Mouse (Mus musculus): Measurements from ENCODE around the gene Atg9b. TPM values are rescaled to one million over a fixed set of nuclear protein-coding genes. Genes with fewer than 3 reads are reported as not detected.
A peak's percentile ranks its signal among the peaks of the same experiment; 100 is the strongest.
"Not testable (repeated sequence)": the region's sequence is repeated elsewhere in the genome, so short reads cannot be mapped to it uniquely, and the experiment has no call there.

The Atg9b gene
- polyA plus RNA-seq, 1 experiment from 2014 or later = 0.64 TPM

GRCm38 (mm10) chr5:24401969-24402368 lies 10.0 kb upstream of the Atg9b start:
- Histone ChIP-seq H3K27me3 (no peaks in the 10 kb centered on the region), H3K4me3 (no peak overlapping the region), H3K36me3 (peaks cover 17% of the 10 kb centered on the region; the same call in 1 of the 2 replicates), H3K27ac (no peak overlapping the region), H3K9ac (no peak overlapping the region), H3K4me2 (no peak overlapping the region), H3K4me1 (no peaks in the 10 kb centered on the region), H3K9me3 (no peaks in the 10 kb centered on the region)
- 63% methylated on average over 9 of the region's 9 CpGs for WGBS
- ATAC-seq (ENCODE audit: borderline replicate concordance, extremely low read depth, low FRiP score, low TSS enrichment) = no peak

DNA sequence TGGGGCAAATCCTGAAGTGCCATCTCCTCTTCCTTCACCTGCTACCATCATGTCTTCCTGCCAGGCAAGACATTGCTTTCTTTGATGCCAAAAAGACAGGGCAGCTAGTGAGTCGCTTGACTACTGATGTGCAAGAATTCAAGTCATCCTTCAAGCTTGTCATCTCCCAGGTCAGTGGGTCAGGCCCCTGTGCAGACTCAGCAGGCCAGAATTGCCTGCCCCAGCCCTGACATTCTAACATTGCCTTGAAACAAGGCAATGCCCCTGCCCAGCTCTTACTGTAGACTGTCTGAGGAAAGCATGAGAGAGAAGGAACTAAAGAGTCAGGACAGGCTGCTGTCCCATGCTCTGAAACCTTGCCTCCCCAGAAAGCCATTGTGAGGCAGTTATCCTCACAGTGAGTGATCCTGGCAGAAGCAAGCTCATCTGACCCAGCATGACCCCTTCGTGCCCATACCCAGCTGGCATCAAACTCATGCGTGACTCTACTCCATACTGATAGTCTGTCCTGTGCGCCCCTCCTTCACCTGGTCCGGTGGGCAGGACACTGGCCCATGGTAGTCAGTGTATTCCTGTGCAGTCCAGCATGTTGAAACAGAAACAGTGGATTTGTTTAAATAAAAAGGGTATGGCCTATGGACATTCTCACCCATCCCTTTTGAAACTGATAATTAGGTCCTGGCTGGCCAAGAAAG lies 9.1 kb upstream of the Atg9b start:
- Histone ChIP-seq H3K4me2 (no peak overlapping the region), H3K9me3 (no peaks in the 10 kb centered on the region), H3K27me3 (no peaks in the 10 kb centered on the region), H3K36me3 (peaks cover 17% of the 10 kb centered on the region; the same call in 1 of the 2 replicates), H3K27ac (no peak overlapping the region), H3K4me3 (no peak overlapping the region), H3K9ac (no peak overlapping the region), H3K4me1 (no peaks in the 10 kb centered on the region)
- 87% methylated on average over 5 of the region's 5 CpGs for WGBS
- ATAC-seq (ENCODE audit: borderline replicate concordance, extremely low read depth, low FRiP score, low TSS enrichment) = no peak

DNA sequence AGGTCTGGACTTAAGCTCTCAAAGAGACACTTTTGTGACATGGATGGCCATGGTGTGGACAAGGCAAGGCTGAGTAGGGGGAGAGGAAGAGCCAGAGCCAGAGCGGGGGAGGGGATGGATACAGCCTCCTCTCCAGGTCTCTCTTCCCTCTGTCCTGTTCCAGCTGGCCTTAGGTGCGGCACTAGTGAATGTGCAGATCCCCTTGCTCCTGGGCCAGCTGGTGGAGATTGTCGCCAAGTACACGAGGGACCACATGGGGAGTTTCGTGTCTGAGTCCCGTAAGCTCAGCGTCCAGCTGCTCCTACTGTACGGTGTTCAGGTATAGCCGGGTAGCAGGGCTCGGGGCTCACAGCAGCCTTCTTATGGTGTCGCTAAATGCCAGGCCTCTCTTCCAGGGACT lies 8.4 kb upstream of the Atg9b start:
- Histone ChIP-seq H3K4me3 (no peak overlapping the region), H3K27ac (no peak overlapping the region), H3K27me3 (no peaks in the 10 kb centered on the region), H3K4me2 (no peak overlapping the region), H3K9ac (no peak overlapping the region), H3K4me1 (no peaks in the 10 kb centered on the region; the same call in 1 of the 2 replicates), H3K9me3 (no peaks in the 10 kb centered on the region), H3K36me3 (peaks cover 17% of the 10 kb centered on the region; the same call in 1 of the 2 replicates)
- no peak for ATAC-seq (ENCODE audit: borderline replicate concordance, extremely low read depth, low FRiP score, low TSS enrichment)
- WGBS = 88% methylated on average over 11 of the region's 11 CpGs

- Histone ChIP-seq H3K9me3 (no peaks in the 10 kb centered on the region), H3K27me3 (no peaks in the 10 kb centered on the region), H3K4me2 (no peak overlapping the region), H3K9ac (no peak overlapping the region), H3K4me1 (peaks cover 6% of the 10 kb centered on the region; the same call in 1 of the 2 replicates), H3K4me3 (no peak overlapping the region), H3K36me3 (peaks cover 17% of the 10 kb centered on the region; the same call in 1 of the 2 replicates), H3K27ac (no peak overlapping the region)
- ATAC-seq (ENCODE audit: borderline replicate concordance, extremely low read depth, low FRiP score, low TSS enrichment) = no peak
- 84% methylated on average over 10 of the region's 10 CpGs for WGBS
Measured at GRCm38 (mm10) chr5:24399686-24400085, 7.7 kb upstream of the Atg9b start.

DNA sequence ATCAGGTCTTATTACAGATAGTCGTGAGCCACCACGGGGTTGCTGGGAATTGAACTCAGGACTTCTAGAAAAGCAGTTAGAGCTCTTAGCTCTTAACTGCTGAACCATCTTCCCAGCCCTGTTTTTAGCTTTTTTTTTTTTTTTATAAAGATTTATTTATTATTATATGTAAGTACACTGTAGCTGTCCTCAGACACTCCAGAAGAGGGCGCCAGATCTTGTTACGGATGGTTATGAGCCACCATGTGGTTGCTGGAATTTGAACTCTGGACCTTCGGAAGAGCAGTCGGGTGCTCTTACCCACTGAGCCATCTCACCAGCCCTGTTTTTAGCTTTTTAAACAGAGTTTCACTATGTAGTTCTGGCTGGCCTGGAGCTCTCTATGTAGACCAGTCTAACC lies 4.3 kb upstream of the Atg9b start:
- H3K9ac ChIP-seq; H3K27me3 ChIP-seq; H3K4me2 ChIP-seq; H3K9me3 ChIP-seq; ATAC-seq (ENCODE audit: borderline replicate concordance, extremely low read depth, low FRiP score, low TSS enrichment); H3K27ac ChIP-seq; H3K4me3 ChIP-seq; H3K36me3 ChIP-seq: not testable (repeated sequence)
- WGBS = 84% methylated on average over 6 of the region's 6 CpGs
- peaks cover 14% of the 10 kb centered on the region for H3K4me1 ChIP-seq

GRCm38 (mm10) chr5:24394165-24394894 lies 2.4 kb upstream of the Atg9b start:
- no peaks in the 10 kb centered on the region for H3K36me3 ChIP-seq
- H3K27ac ChIP-seq = peak overlapping the region; percentile 64; the same call in 1 of the 2 replicates
- H3K4me2 ChIP-seq = peak overlapping the region; percentile 61
- H3K27me3 ChIP-seq = peaks cover under 1% of the 10 kb centered on the region; the same call in 1 of the 2 replicates
- H3K9me3 ChIP-seq = no peaks in the 10 kb centered on the region
- peak overlapping the region; percentile 31; the same call in 1 of the 2 replicates for H3K9ac ChIP-seq
- WGBS = 1% methylated on average over 36 of the region's 36 CpGs
- peak; percentile 96 for ATAC-seq (ENCODE audit: borderline replicate concordance, extremely low read depth, low FRiP score, low TSS enrichment)
- H3K4me3 ChIP-seq = peak overlapping the region; percentile 56
- H3K4me1 ChIP-seq = peaks cover 18% of the 10 kb centered on the region

DNA sequence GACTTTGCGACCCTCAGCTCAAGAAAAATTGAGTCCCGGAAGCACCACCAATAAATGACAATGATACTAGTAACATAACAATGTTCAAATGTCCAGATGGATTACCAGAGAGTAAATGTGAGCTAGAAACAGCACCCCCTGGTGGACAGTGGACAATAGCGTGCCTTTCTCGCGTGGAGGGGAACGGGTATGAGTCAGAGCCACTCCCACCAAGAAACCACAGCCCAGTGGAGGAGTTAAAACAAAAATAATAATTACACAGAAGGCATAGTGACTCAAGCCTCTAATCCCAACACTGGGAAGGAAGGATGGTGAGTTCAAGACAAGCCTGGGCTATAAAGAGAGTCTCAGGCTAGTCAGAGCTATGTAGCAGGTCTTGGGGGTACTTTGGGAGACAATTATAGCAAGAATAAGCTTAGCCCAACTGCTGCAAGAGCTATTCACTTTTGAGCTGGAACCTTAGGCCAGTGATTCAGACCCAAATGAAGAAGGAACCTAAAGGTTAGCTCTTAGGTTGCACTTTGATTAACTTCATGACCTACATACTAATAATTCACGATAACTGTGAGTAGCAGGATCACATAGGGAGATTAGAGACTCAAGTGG lies 1.6 kb upstream of the Atg9b start, which contains the start of gene Abcb8:
Gene Abcb8, plus strand, starts transcription at position 272 of the 606 bp plus-strand sequence.
- Histone ChIP-seq H3K4me2 (peak within 1 kb of the TSS; percentile 61), H3K4me1 (peaks cover 21% of the 10 kb centered on the region), H3K9me3 (no peaks in the 10 kb centered on the region), H3K9ac (peak within 1 kb of the TSS; percentile 31; the same call in 1 of the 2 replicates), H3K36me3 (no peaks in the 10 kb centered on the region), H3K27ac (peak within 1 kb of the TSS; percentile 64; the same call in 1 of the 2 replicates), H3K4me3 (peak within 1 kb of the TSS; percentile 56), H3K27me3 (peaks cover 8% of the 10 kb centered on the region; the same call in 1 of the 2 replicates)
- ATAC-seq (ENCODE audit: borderline replicate concordance, extremely low read depth, low FRiP score, low TSS enrichment) = no peak
- WGBS = 24% methylated on average over 7 of the region's 7 CpGs

GRCm38 (mm10) chr5:24392724-24393123 lies 781 bp upstream of the Atg9b start:
- H3K27me3 ChIP-seq = peaks cover 15% of the 10 kb centered on the region
- H3K36me3 ChIP-seq = no peaks in the 10 kb centered on the region
- H3K27ac ChIP-seq = no peak overlapping the region
- no peak overlapping the region for H3K9ac ChIP-seq
- WGBS = 70% methylated on average over 7 of the region's 7 CpGs
- no peak overlapping the region for H3K4me3 ChIP-seq
- no peak for ATAC-seq (ENCODE audit: borderline replicate concordance, extremely low read depth, low FRiP score, low TSS enrichment)
- H3K9me3 ChIP-seq = no peaks in the 10 kb centered on the region
- peaks cover 27% of the 10 kb centered on the region for H3K4me1 ChIP-seq
- no peak overlapping the region for H3K4me2 ChIP-seq

GRCm38 (mm10) chr5:24389658-24390020 lies 2.3 kb downstream of the Atg9b start:
- no peak overlapping the region for H3K4me2 ChIP-seq
- no peak overlapping the region for H3K27ac ChIP-seq
- no peaks in the 10 kb centered on the region for H3K9me3 ChIP-seq
- H3K27me3 ChIP-seq = peaks cover 43% of the 10 kb centered on the region
- no peak for ATAC-seq (ENCODE audit: borderline replicate concordance, extremely low read depth, low FRiP score, low TSS enrichment)
- no peak overlapping the region for H3K9ac ChIP-seq
- no peaks in the 10 kb centered on the region for H3K36me3 ChIP-seq
- peaks cover 28% of the 10 kb centered on the region for H3K4me1 ChIP-seq
- no peak overlapping the region for H3K4me3 ChIP-seq
- 58% methylated on average over 4 of the region's 4 CpGs for WGBS

- Histone ChIP-seq H3K9me3 (no peaks in the 10 kb centered on the region), H3K4me2 (no peak overlapping the region), H3K27me3 (peaks cover 43% of the 10 kb centered on the region), H3K9ac (no peak overlapping the region), H3K4me1 (peaks cover 28% of the 10 kb centered on the region), H3K27ac (no peak overlapping the region), H3K36me3 (no peaks in the 10 kb centered on the region), H3K4me3 (no peak overlapping the region)
- ATAC-seq (ENCODE audit: borderline replicate concordance, extremely low read depth, low FRiP score, low TSS enrichment) = no peak
- 57% methylated on average over 7 of the region's 7 CpGs for WGBS
Measured at GRCm38 (mm10) chr5:24389011-24389657, 2.8 kb downstream of the Atg9b start.

GRCm38 (mm10) chr5:24388246-24388915 lies 3.6 kb downstream of the Atg9b start:
- Histone ChIP-seq H3K4me2 (peak overlapping the region; percentile 87), H3K36me3 (no peaks in the 10 kb centered on the region), H3K9ac (peak overlapping the region; percentile 31), H3K27me3 (peaks cover 43% of the 10 kb centered on the region), H3K4me1 (peaks cover 28% of the 10 kb centered on the region), H3K9me3 (no peaks in the 10 kb centered on the region), H3K4me3 (peak overlapping the region; percentile 37), H3K27ac (no peak overlapping the region)
- ATAC-seq (ENCODE audit: borderline replicate concordance, extremely low read depth, low FRiP score, low TSS enrichment) = 0 out of 2 replicates have a peak, but pooled peaks have one; percentile 1
- 24% methylated on average over 26 of the region's 26 CpGs for WGBS
